Mouse (Mus musculus): ENCODE results near the gene Tollip. TPM values are rescaled to one million over a fixed set of nuclear protein-coding genes. Genes with fewer than 3 reads are reported as not detected.
A peak's percentile ranks its signal among the peaks of the same experiment; 100 is the strongest.

Gene Tollip
- polyA plus RNA-seq, 1 experiment from 2014 or later, result 51.1 TPM

DNA sequence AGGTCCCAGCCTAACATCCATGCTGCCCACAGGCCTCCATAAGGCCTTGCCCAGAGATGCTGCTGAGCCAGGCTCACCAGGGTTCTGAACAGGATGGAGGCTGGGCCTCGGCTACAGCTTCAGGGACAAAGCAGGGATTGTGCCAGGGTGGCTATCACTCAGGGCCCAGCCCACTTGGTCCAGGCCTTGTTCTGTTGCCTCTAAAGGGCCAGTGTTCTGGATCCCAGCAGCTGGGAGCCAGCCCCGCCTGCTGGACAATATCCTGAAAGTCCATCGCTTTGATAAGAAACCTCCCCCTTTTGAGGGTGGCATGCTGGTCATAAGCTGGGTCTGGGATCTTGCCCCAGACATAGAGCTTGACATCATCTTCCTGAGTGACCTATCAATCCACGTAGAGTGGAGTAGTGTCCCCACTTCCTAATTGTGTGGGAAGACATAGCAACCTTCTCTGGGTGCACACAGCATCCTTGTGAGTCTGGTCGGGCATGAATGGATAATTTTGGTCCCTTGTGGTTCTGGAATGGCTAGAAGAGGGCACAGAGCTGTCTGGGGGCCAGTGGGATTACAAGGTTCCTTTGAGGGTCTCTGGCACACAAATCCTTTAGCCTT is 37.4 kb upstream of the Tollip start:
- no peak overlapping the region for H3K9ac ChIP-seq (ENCODE audit: low read depth, low read length)
- no peak for ATAC-seq
- peaks cover 3% of the 10 kb centered on the region; the same call in 1 of the 2 replicates for H3K9me3 ChIP-seq (ENCODE audit: control insufficient read depth, low read length)
- WGBS, result 65% methylated on average over 5 of the region's 5 CpGs
- no peak overlapping the region for H3K27ac ChIP-seq (ENCODE audit: low read length)
- no peak overlapping the region for H3K4me3 ChIP-seq (ENCODE audit: low read length)
- H3K36me3 ChIP-seq (ENCODE audit: control insufficient read depth, insufficient read depth, low read length), result no peaks in the 10 kb centered on the region
- no peak overlapping the region for H3K4me2 ChIP-seq (ENCODE audit: low read depth, low read length)
- H3K4me1 ChIP-seq (ENCODE audit: control insufficient read depth, insufficient read depth, low read length), result no peaks in the 10 kb centered on the region
- peaks cover 28% of the 10 kb centered on the region for H3K27me3 ChIP-seq (replicated peaks; ENCODE audit: control insufficient read depth, insufficient read depth, low read length)

DNA sequence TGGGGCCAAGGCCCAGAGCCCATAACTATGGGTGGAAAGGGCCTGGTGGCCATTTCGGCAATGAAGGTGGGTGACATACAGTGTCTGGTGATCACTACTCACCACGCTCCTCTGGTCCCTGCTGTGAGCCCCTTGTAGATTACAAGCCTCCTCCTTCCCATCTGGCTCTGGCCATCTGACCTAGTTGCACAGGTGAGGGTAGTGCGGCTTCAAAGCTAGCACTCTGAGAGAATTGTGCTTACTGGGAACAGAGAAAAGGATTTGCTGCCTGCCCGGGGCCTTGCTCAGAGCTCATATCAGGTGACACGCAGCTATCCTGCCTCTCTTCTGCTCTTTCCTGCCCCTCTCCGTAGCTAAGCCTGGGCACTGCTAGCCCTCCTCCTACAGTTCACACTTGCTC is 35.3 kb upstream of the Tollip start:
- H3K27ac ChIP-seq (ENCODE audit: low read length), result no peak overlapping the region
- peaks cover 3% of the 10 kb centered on the region; the same call in 1 of the 2 replicates for H3K9me3 ChIP-seq (ENCODE audit: control insufficient read depth, low read length)
- H3K4me2 ChIP-seq (ENCODE audit: low read depth, low read length), result no peak overlapping the region
- WGBS, result 76% methylated on average over 6 of the region's 6 CpGs
- no peak overlapping the region for H3K9ac ChIP-seq (ENCODE audit: low read depth, low read length)
- H3K36me3 ChIP-seq (ENCODE audit: control insufficient read depth, insufficient read depth, low read length), result no peaks in the 10 kb centered on the region
- ATAC-seq, result no peak
- H3K4me3 ChIP-seq (ENCODE audit: low read length), result no peak overlapping the region
- H3K27me3 ChIP-seq (replicated peaks; ENCODE audit: control insufficient read depth, insufficient read depth, low read length), result peaks cover 46% of the 10 kb centered on the region
- H3K4me1 ChIP-seq (ENCODE audit: control insufficient read depth, insufficient read depth, low read length), result peaks cover 11% of the 10 kb centered on the region

- H3K9me3 ChIP-seq (ENCODE audit: control insufficient read depth, low read length), result peaks cover 3% of the 10 kb centered on the region; the same call in 1 of the 2 replicates
- H3K9ac ChIP-seq (ENCODE audit: low read depth, low read length), result no peak overlapping the region
- WGBS, result 70% methylated on average over 4 of the region's 4 CpGs
- H3K27me3 ChIP-seq (replicated peaks; ENCODE audit: control insufficient read depth, insufficient read depth, low read length), result peaks cover 53% of the 10 kb centered on the region
- no peak for ATAC-seq
- H3K27ac ChIP-seq (ENCODE audit: low read length), result no peak overlapping the region
- H3K4me2 ChIP-seq (ENCODE audit: low read depth, low read length), result no peak overlapping the region
- peaks cover 11% of the 10 kb centered on the region for H3K4me1 ChIP-seq (ENCODE audit: control insufficient read depth, insufficient read depth, low read length)
- no peaks in the 10 kb centered on the region for H3K36me3 ChIP-seq (ENCODE audit: control insufficient read depth, insufficient read depth, low read length)
- H3K4me3 ChIP-seq (ENCODE audit: low read length), result no peak overlapping the region
Measured at GRCm38 (mm10) chr7:141952920-141953319, 34.6 kb upstream of the Tollip start.

DNA sequence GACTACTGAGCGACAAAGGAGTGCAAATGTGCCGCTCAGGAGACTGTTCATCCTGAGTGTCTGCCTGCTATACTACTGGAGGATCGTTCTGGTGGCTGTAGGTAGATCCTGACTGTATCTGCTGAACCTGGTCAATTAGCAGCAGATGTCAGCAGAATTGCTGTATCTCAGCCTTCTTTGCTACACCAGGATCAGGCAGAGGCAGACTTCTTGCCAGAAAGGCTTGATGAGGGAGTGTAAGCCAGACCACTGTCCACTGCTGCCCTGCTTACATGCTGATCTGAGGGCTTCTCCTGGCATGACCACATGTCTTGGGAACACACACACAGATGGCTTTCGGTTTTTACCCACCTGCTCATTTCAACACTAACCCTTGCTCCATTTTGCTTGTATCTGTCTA is 33.5 kb upstream of the Tollip start:
- Histone ChIP-seq H3K4me3 (ENCODE audit: low read length) (no peak overlapping the region), H3K9me3 (ENCODE audit: control insufficient read depth, low read length) (peaks cover 3% of the 10 kb centered on the region; the same call in 1 of the 2 replicates), H3K4me1 (ENCODE audit: control insufficient read depth, insufficient read depth, low read length) (peaks cover 11% of the 10 kb centered on the region), H3K27me3 (replicated peaks; ENCODE audit: control insufficient read depth, insufficient read depth, low read length) (peaks cover 59% of the 10 kb centered on the region), H3K27ac (ENCODE audit: low read length) (no peak overlapping the region), H3K9ac (ENCODE audit: low read depth, low read length) (no peak overlapping the region), H3K36me3 (ENCODE audit: control insufficient read depth, insufficient read depth, low read length) (no peaks in the 10 kb centered on the region), H3K4me2 (ENCODE audit: low read depth, low read length) (no peak overlapping the region)
- 90% methylated on average over 4 of the region's 4 CpGs for WGBS
- ATAC-seq, result no peak

GRCm38 (mm10) chr7:141950104-141951013 is 32.1 kb upstream of the Tollip start:
- H3K9ac ChIP-seq (ENCODE audit: low read depth, low read length), result peak overlapping the region; percentile 60
- H3K9me3 ChIP-seq (ENCODE audit: control insufficient read depth, low read length), result peaks cover 3% of the 10 kb centered on the region; the same call in 1 of the 2 replicates
- no peak overlapping the region for H3K27ac ChIP-seq (ENCODE audit: low read length)
- peaks cover 60% of the 10 kb centered on the region for H3K27me3 ChIP-seq (replicated peaks; ENCODE audit: control insufficient read depth, insufficient read depth, low read length)
- no peak; the same call in none of the 2 replicates for ATAC-seq
- H3K4me1 ChIP-seq (ENCODE audit: control insufficient read depth, insufficient read depth, low read length), result peaks cover 11% of the 10 kb centered on the region
- H3K4me2 ChIP-seq (ENCODE audit: low read depth, low read length), result peak overlapping the region; percentile 96
- peak overlapping the region; percentile 57 for H3K4me3 ChIP-seq (ENCODE audit: low read length)
- no peaks in the 10 kb centered on the region for H3K36me3 ChIP-seq (ENCODE audit: control insufficient read depth, insufficient read depth, low read length)
- WGBS, result 2% methylated on average over 66 of the region's 84 CpGs

DNA sequence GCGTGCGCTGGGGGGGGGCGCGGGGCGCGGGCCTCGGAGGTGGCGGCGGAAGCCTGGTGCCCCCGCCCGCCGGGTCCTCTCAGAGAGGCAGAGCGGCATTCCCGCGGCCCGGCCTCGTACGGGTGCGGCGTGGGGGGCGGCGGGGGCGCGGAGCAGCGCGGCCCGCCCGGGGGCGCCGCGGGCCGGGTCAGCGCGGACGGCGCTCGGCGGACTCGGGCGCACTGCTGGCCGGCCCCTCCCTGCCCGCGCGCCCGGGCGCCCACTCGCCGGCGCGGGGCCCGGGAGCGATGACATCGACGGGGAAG is 31.4 kb upstream of the Tollip start:
- Histone ChIP-seq H3K27ac (ENCODE audit: low read length) (no peak overlapping the region), H3K9me3 (ENCODE audit: control insufficient read depth, low read length) (peaks cover 3% of the 10 kb centered on the region; the same call in 1 of the 2 replicates), H3K4me3 (ENCODE audit: low read length) (peak overlapping the region; percentile 57), H3K4me1 (ENCODE audit: control insufficient read depth, insufficient read depth, low read length) (peaks cover 11% of the 10 kb centered on the region), H3K4me2 (ENCODE audit: low read depth, low read length) (peak overlapping the region; percentile 96), H3K27me3 (replicated peaks; ENCODE audit: control insufficient read depth, insufficient read depth, low read length) (peaks cover 60% of the 10 kb centered on the region), H3K36me3 (ENCODE audit: control insufficient read depth, insufficient read depth, low read length) (no peaks in the 10 kb centered on the region), H3K9ac (ENCODE audit: low read depth, low read length) (peak overlapping the region; percentile 60)
- peak; percentile 67 for ATAC-seq
- WGBS, result 1% methylated on average over 18 of the region's 54 CpGs

GRCm38 (mm10) chr7:141948906-141949798 is 30.8 kb upstream of the Tollip start, which contains the start of gene Brsk2:
Brsk2 (plus strand) TSS chr7:141949751.
- Histone ChIP-seq H3K4me2 (ENCODE audit: low read depth, low read length) (peak within 1 kb of the TSS; percentile 96), H3K36me3 (ENCODE audit: control insufficient read depth, insufficient read depth, low read length) (no peaks in the 10 kb centered on the region), H3K27me3 (replicated peaks; ENCODE audit: control insufficient read depth, insufficient read depth, low read length) (peaks cover 60% of the 10 kb centered on the region), H3K4me3 (ENCODE audit: low read length) (peak within 1 kb of the TSS; percentile 57), H3K4me1 (ENCODE audit: control insufficient read depth, insufficient read depth, low read length) (peaks cover 11% of the 10 kb centered on the region), H3K27ac (ENCODE audit: low read length) (no peak within 1 kb of the TSS), H3K9ac (ENCODE audit: low read depth, low read length) (peak within 1 kb of the TSS; percentile 60), H3K9me3 (ENCODE audit: control insufficient read depth, low read length) (peaks cover 3% of the 10 kb centered on the region; the same call in 1 of the 2 replicates)
- WGBS, result 2% methylated on average over 54 of the region's 55 CpGs
- peak; percentile 98 for ATAC-seq

DNA sequence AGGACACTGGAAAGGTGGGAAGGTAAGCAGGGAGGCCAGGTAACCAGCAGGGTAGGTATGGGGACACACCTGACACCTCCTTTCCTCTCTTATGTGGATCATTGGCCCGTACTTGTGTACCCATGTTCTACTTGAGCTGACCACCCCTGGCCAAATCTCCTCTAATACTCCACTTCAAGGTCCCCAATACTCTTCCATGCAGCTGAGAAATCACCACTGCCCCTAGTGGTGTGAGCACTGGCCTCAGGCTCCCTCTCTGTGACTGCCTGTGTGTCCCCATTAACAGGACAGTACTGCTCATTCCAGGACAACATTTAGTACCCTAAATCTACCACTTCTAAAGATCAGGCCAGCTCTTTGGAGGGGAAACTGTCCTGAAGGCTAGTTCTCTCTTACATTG is 29.7 kb upstream of the Tollip start:
- no peak for ATAC-seq
- Histone ChIP-seq H3K4me1 (ENCODE audit: control insufficient read depth, insufficient read depth, low read length) (peaks cover 11% of the 10 kb centered on the region), H3K9ac (ENCODE audit: low read depth, low read length) (no peak overlapping the region), H3K36me3 (ENCODE audit: control insufficient read depth, insufficient read depth, low read length) (no peaks in the 10 kb centered on the region), H3K27ac (ENCODE audit: low read length) (no peak overlapping the region), H3K27me3 (replicated peaks; ENCODE audit: control insufficient read depth, insufficient read depth, low read length) (peaks cover 50% of the 10 kb centered on the region), H3K9me3 (ENCODE audit: control insufficient read depth, low read length) (peaks cover 3% of the 10 kb centered on the region; the same call in 1 of the 2 replicates), H3K4me2 (ENCODE audit: low read depth, low read length) (no peak overlapping the region), H3K4me3 (ENCODE audit: low read length) (no peak overlapping the region)
- whole genome bisulfite sequencing, result 80% methylated on average over 1 of the region's 1 CpGs

- Histone ChIP-seq H3K9ac (ENCODE audit: low read depth, low read length) (no peak overlapping the region), H3K36me3 (ENCODE audit: control insufficient read depth, insufficient read depth, low read length) (no peaks in the 10 kb centered on the region), H3K9me3 (ENCODE audit: control insufficient read depth, low read length) (peaks cover 2% of the 10 kb centered on the region; the same call in 1 of the 2 replicates), H3K4me2 (ENCODE audit: low read depth, low read length) (no peak overlapping the region), H3K27me3 (replicated peaks; ENCODE audit: control insufficient read depth, insufficient read depth, low read length) (peaks cover 50% of the 10 kb centered on the region), H3K4me3 (ENCODE audit: low read length) (no peak overlapping the region), H3K27ac (ENCODE audit: low read length) (no peak overlapping the region), H3K4me1 (ENCODE audit: control insufficient read depth, insufficient read depth, low read length) (peaks cover 11% of the 10 kb centered on the region)
- ATAC-seq, result no peak
Measured at GRCm38 (mm10) chr7:141947512-141947911, 29.2 kb upstream of the Tollip start.
